Mouse (Mus musculus) hindbrain, postnatal 0 days (tissue): ENCODE data around the gene Nfrkb. TPM values are rescaled to one million over a fixed set of nuclear protein-coding genes. Genes with fewer than 3 reads are reported as not detected.

ENCODE experiments used
- ATAC-seq: fragments of 200-750 bp; cut with Nextera tagmentation; 2 replicates; pipeline ENCODE4 v1.8.0; 2017; ENCODE audit warnings: mild to moderate bottlenecking, moderate TSS enrichment, moderate library complexity
- DNase-seq: peaks from one replicate; pipeline ENCODE4 v3.0.0-alpha.2; 2015; ENCODE audit warnings: low spot score
- H3K27ac ChIP-seq: fragments of 300-500 bp; sonication (generic); 2 replicates; pipeline ENCODE4 v1.5.1; 2014; ENCODE audit warnings: mild to moderate bottlenecking
- H3K27me3 ChIP-seq: fragments of 300-500 bp; sonication (generic); 2 replicates; pipeline ENCODE4 v1.6.1; 2014; ENCODE audit warnings: low read length, mixed read lengths; ENCODE audit not compliant: insufficient read depth
- H3K36me3 ChIP-seq: fragments of 300-500 bp; sonication (generic); 2 replicates; pipeline ENCODE4 v1.6.1; 2014; ENCODE audit warnings: low read length, mixed read lengths; ENCODE audit not compliant: insufficient read depth
- H3K4me1 ChIP-seq: fragments of 300-500 bp; sonication (generic); 2 replicates; pipeline ENCODE4 v1.6.1; 2014; ENCODE audit warnings: antibody characterized with exemption, low read length, mixed read lengths; ENCODE audit not compliant: insufficient read depth
- H3K4me2 ChIP-seq: fragments of 300-500 bp; sonication (generic); 2 replicates; pipeline ENCODE4 v1.6.1; 2014; ENCODE audit warnings: low read depth, mild to moderate bottlenecking, low read length, moderate library complexity, mixed read lengths
- H3K4me3 ChIP-seq: fragments of 300-500 bp; sonication (generic); 2 replicates; pipeline ENCODE4 v1.5.1; 2014; ENCODE audit warnings: low read length
- H3K9ac ChIP-seq: fragments of 300-500 bp; sonication (generic); replicated peaks from 2 replicates; pipeline ENCODE4 v1.6.1; 2014; ENCODE audit warnings: mild to moderate bottlenecking, low read length, moderate library complexity, mixed read lengths
- H3K9me3 ChIP-seq: fragments of 300-500 bp; sonication (generic); 2 replicates; pipeline ENCODE4 v1.6.1; 2016; ENCODE audit warnings: low read length, mixed read lengths
- CTCF ChIP-seq: IDR thresholded peaks from 2 replicates; pipeline ENCODE4 v1.5.1; 2016; ENCODE audit warnings: antibody characterized with exemption, control low read depth, low read depth
- WGBS: fragments of 180-500 bp; shearing (Covaris S2); extraction: QIAGEN DNeasy Blood & Tissue Kit; methylation state at CpG from one replicate; pipeline ENCODE4 v1.1.7; 2014; 5-methylcytosine and 5-hydroxymethylcytosine counted together
- polyA plus RNA-seq: library from polyadenylated mRNA; unstranded; fragments of >200 nt; fragmentation: Nextera tagmentation; extraction: Ambion mirVana; gene quantifications from 2 replicates; pipeline ENCODE4 v1.2.1, GENCODE M21; 2015
- total RNA-seq: library from RNA; depleted of rRNA; stranded (reverse); fragments of >200 nt; gene quantifications from 2 replicates; pipeline ENCODE4 v1.2.3, GENCODE M21; 2014

Gene Nfrkb
- total and polyA plus RNA-seq, 2 experiments from 2014 or later = 23.2 to 39.1 TPM

- H3K9me3 ChIP-seq = no peaks in the 10 kb centered on the region
- H3K4me2 ChIP-seq = no peak overlapping the region
- no peak overlapping the region for H3K9ac ChIP-seq
- 86% methylated on average over 5 of the region's 5 CpGs for WGBS
- no peak for TF ChIP-seq CTCF
- H3K27me3 ChIP-seq = no peaks in the 10 kb centered on the region
- no peaks in the 10 kb centered on the region for H3K4me1 ChIP-seq
- H3K27ac ChIP-seq = no peak overlapping the region
- H3K36me3 ChIP-seq = peaks cover 55% of the 10 kb centered on the region
- DNase-seq (no peak), ATAC-seq (no peak)
- H3K4me3 ChIP-seq = no peak overlapping the region
Measured at GRCm38 (mm10) chr9:31422143-31422542, 36.2 kb downstream of the Nfrkb start.

DNA sequence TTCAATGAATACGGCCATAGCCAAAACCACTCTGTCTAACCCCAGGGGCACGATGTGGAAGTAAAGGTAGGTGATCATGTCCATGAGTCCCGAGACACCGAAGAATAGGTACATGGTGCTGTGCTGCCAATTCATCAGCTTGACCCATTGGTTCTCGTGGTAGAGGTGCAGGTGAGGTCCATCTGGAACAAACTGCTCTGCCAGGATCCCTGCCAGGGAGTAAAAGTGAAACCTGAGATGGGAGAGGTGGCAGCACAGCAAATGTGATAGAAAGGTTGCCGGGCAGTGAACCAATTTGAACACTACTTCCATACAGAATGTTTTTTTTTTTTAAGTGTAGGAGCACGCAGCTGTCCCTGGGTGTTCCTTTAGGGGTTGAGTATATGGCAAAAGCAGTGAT is 43.0 kb downstream of the Nfrkb start:
- H3K4me2 ChIP-seq = no peak overlapping the region
- no peak for TF ChIP-seq CTCF
- no peaks in the 10 kb centered on the region for H3K27me3 ChIP-seq
- H3K9ac ChIP-seq = no peak overlapping the region
- no peak overlapping the region for H3K27ac ChIP-seq
- no peak overlapping the region for H3K4me3 ChIP-seq
- DNase-seq (no peak), ATAC-seq (no peak)
- no peaks in the 10 kb centered on the region for H3K4me1 ChIP-seq
- no peaks in the 10 kb centered on the region for H3K9me3 ChIP-seq
- 87% methylated on average over 7 of the region's 7 CpGs for WGBS
- H3K36me3 ChIP-seq = peaks cover 5% of the 10 kb centered on the region; the same call in 1 of the 2 replicates

- no peak overlapping the region for H3K4me3 ChIP-seq
- no peaks in the 10 kb centered on the region for H3K9me3 ChIP-seq
- TF ChIP-seq CTCF = no peak
- H3K27me3 ChIP-seq = no peaks in the 10 kb centered on the region
- no peaks in the 10 kb centered on the region for H3K4me1 ChIP-seq
- ATAC-seq (no peak), DNase-seq (no peak)
- H3K27ac ChIP-seq = no peak overlapping the region
- 82% methylated on average over 9 of the region's 9 CpGs for WGBS
- no peak overlapping the region for H3K4me2 ChIP-seq
- H3K36me3 ChIP-seq = no peaks in the 10 kb centered on the region
- H3K9ac ChIP-seq = no peak overlapping the region
Measured at GRCm38 (mm10) chr9:31430011-31430410, 44.0 kb downstream of the Nfrkb start.

- no peak for ATAC-seq
- no peak overlapping the region for H3K27ac ChIP-seq
- H3K9ac ChIP-seq = no peak overlapping the region
- no peak for DNase-seq
- no peaks in the 10 kb centered on the region for H3K4me1 ChIP-seq
- H3K9me3 ChIP-seq = no peaks in the 10 kb centered on the region
- no peak overlapping the region for H3K4me2 ChIP-seq
- WGBS = 90% methylated on average over 5 of the region's 5 CpGs
- no peaks in the 10 kb centered on the region for H3K27me3 ChIP-seq
- H3K4me3 ChIP-seq = no peak overlapping the region
- TF ChIP-seq CTCF = no peak
- H3K36me3 ChIP-seq = no peaks in the 10 kb centered on the region
Measured at GRCm38 (mm10) chr9:31431751-31432150, 45.8 kb downstream of the Nfrkb start.

DNA sequence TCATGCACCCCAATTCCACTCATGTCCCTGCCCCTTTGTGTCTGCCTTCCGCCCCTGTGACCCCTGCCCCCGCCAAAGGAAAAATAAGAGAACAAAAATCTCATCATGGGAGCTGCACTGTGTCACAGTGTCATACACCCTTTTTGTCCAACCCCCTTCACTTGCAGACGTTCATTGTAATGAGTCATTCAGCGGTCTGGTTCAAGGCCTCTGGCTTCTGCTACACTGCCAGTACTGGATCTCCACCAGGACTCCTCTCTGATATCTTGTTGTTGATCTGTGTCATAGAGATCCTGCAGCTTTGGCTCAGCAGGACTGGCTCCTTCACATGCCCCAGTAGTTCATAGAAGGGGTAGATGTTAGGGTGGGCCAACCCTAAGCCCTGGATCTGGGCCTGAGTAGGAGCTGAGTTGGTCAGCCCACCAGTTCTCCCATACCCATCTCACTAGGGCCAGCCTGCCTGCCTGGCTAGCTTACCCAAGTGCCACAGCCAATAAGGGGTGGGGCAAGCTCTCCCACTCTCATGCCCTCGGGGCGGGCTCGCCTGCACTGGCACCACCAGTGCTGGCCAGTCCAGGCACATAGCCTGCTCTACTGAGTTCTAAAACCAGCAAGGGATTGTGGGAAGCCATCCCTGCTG is 46.5 kb downstream of the Nfrkb start:
- DNase-seq (no peak), ATAC-seq (0 out of 2 replicates have a peak, but pooled peaks have one; percentile 18)
- WGBS = 79% methylated on average over 7 of the region's 7 CpGs
- Histone ChIP-seq H3K9me3 (no peaks in the 10 kb centered on the region), H3K4me1 (no peaks in the 10 kb centered on the region), H3K4me2 (no peak overlapping the region), H3K4me3 (no peak overlapping the region), H3K9ac (no peak overlapping the region), H3K27me3 (no peaks in the 10 kb centered on the region), H3K27ac (no peak overlapping the region), H3K36me3 (no peaks in the 10 kb centered on the region)
- TF ChIP-seq CTCF = no peak

GRCm38 (mm10) chr9:31433431-31433830 is 47.4 kb downstream of the Nfrkb start:
- DNase-seq (no peak), ATAC-seq (no peak)
- Histone ChIP-seq H3K27ac (no peak overlapping the region), H3K27me3 (no peaks in the 10 kb centered on the region), H3K36me3 (no peaks in the 10 kb centered on the region), H3K4me3 (no peak overlapping the region), H3K9me3 (no peaks in the 10 kb centered on the region), H3K9ac (no peak overlapping the region), H3K4me1 (no peaks in the 10 kb centered on the region), H3K4me2 (no peak overlapping the region)
- TF ChIP-seq CTCF = no peak
- 91% methylated on average over 3 of the region's 3 CpGs for WGBS

GRCm38 (mm10) chr9:31435415-31435814 is 49.4 kb downstream of the Nfrkb start:
- Histone ChIP-seq H3K4me1 (no peaks in the 10 kb centered on the region), H3K36me3 (no peaks in the 10 kb centered on the region), H3K9ac (no peak overlapping the region), H3K4me3 (no peak overlapping the region), H3K9me3 (no peaks in the 10 kb centered on the region), H3K27ac (no peak overlapping the region), H3K4me2 (no peak overlapping the region), H3K27me3 (no peaks in the 10 kb centered on the region)
- no peak for TF ChIP-seq CTCF
- ATAC-seq (no peak), DNase-seq (no peak)
- WGBS = 94% methylated on average over 8 of the region's 8 CpGs
